Mouse (Mus musculus) mouse trophoblast stem cell (cell line): ENCODE measurements around the gene Emilin2.

Experiments
- in situ Hi-C, 2 experiments: fragments of 300-500 bp; cut with MseI, MboI; formaldehyde crosslinking; loops; 2 replicates in 1 of 2; 3 replicates in 1 of 2; pipeline ENCODE4 v1.15.1; 2025

Gene Emilin2

GRCm38 (mm10) chr17:71233210-71233609 is 78.6 kb downstream of the Emilin2 start:
- in situ Hi-C loops = no loop called here

- in situ Hi-C loops = no loop called here
These were observed 79.8 kb downstream of the Emilin2 start for GRCm38 (mm10) chr17:71231998-71232397.

- in situ Hi-C loops = no loop called here
These were observed 81.6 kb downstream of the Emilin2 start for GRCm38 (mm10) chr17:71230108-71230709.

- in situ Hi-C loops = no loop called here
These were observed 83.1 kb downstream of the Emilin2 start for GRCm38 (mm10) chr17:71228651-71229050.

GRCm38 (mm10) chr17:71227128-71227895 is 84.5 kb downstream of the Emilin2 start:
- in situ Hi-C loops = no loop called here

- in situ Hi-C loops = no loop called here
These were observed 86.7 kb downstream of the Emilin2 start for GRCm38 (mm10) chr17:71225091-71225490.

GRCm38 (mm10) chr17:71224521-71224920 is 87.3 kb downstream of the Emilin2 start:
- in situ Hi-C loops = no loop called here

- in situ Hi-C loops = no loop called here
These were observed 88.1 kb downstream of the Emilin2 start for GRCm38 (mm10) chr17:71223676-71224075.

GRCm38 (mm10) chr17:71221383-71221782 is 90.4 kb downstream of the Emilin2 start:
- in situ Hi-C loops = no loop called here

GRCm38 (mm10) chr17:71217111-71217685 is 94.6 kb downstream of the Emilin2 start:
- in situ Hi-C loops = no loop called here

GRCm38 (mm10) chr17:71216263-71216662 is 95.5 kb downstream of the Emilin2 start:
- in situ Hi-C loops = no loop called here

GRCm38 (mm10) chr17:71215241-71215839 is 96.4 kb downstream of the Emilin2 start:
- in situ Hi-C loops = no loop called here

GRCm38 (mm10) chr17:71214514-71215240 is 97.1 kb downstream of the Emilin2 start:
- in situ Hi-C loops = no loop called here

GRCm38 (mm10) chr17:71213666-71214065 is 98.1 kb downstream of the Emilin2 start:
- in situ Hi-C loops = no loop called here

- in situ Hi-C loops = no loop called here
These were observed 99.7 kb downstream of the Emilin2 start for GRCm38 (mm10) chr17:71211962-71212646.

- in situ Hi-C loops = no loop called here
These were observed 101.8 kb downstream of the Emilin2 start for GRCm38 (mm10) chr17:71209936-71210335.

GRCm38 (mm10) chr17:71208921-71209320 is 102.9 kb downstream of the Emilin2 start:
- in situ Hi-C loops = no loop called here

- in situ Hi-C loops = no loop called here
These were observed 103.4 kb downstream of the Emilin2 start for GRCm38 (mm10) chr17:71208376-71208775.

- in situ Hi-C loops = no loop called here
These were observed 104.5 kb downstream of the Emilin2 start for GRCm38 (mm10) chr17:71207268-71207667.

GRCm38 (mm10) chr17:71206136-71206893 is 105.5 kb downstream of the Emilin2 start:
- in situ Hi-C loops = no loop called here

- in situ Hi-C loops = no loop called here
These were observed 107.0 kb downstream of the Emilin2 start for GRCm38 (mm10) chr17:71204809-71205091.
